Mouse (Mus musculus) heart, adult 2 months (tissue): ENCODE data around the gene Bcap29.

Source experiments
- CTCF ChIP-seq: fragments of 200-600 bp; IDR thresholded peaks from 2 replicates; pipeline ENCODE4 v1.8.1; 2022; ENCODE audit warnings: antibody characterized with exemption, mild to moderate bottlenecking, moderate library complexity
- EP300 ChIP-seq: fragments of 200-500 bp; IDR thresholded peaks from 2 replicates; pipeline ENCODE4 v1.6.1; 2011; ENCODE audit warnings: low read depth, low read length, control low read depth; ENCODE audit not compliant: insufficient read depth
- POLR2A ChIP-seq: fragments of 200-500 bp; IDR thresholded peaks from 2 replicates; pipeline ENCODE4 v1.6.1; 2011; ENCODE audit warnings: mild to moderate bottlenecking, low read depth, low read length, control low read depth; ENCODE audit not compliant: insufficient read depth

DNA sequence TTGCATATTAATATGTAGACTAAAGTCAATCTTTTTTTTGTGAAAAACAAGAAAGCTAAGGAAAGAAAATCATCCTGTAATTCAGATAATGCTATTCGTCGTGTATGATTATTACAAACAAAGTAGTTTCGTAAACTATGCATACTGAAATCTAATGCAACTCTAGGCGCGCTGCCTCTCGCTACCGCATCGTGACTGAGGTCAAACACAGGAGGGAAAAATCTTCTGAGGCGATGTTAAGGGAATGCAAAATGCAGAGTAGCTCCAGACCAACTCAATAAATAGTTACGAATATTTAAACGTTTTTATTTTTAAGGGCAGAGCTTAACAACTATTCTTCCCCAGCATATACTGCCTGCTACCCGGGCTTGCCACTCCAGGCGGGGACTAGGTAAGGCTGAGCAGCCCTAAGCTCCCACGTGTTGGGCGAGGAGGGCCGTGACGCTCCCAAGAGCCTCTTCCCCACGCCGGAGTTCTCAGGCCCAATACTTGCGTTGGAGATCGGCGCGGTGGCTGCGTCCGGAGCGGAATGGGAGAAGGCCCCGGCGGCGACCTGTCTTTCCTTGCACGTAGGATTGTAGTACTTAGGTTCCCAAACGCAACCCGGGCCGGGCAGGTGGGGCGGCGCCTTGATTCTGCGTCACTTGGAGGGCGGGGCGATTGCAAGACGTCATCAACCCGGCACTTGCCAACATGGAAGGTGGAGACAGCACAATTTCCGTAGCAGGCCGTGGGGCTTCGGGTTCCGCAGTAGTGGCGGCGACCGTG, 19.9 kb upstream of the Bcap29 start, which contains the start of the genes Dus4l and Cog5:
- TF ChIP-seq EP300 (no peak), CTCF (no peak), POLR2A (peak; percentile 81)
